Mouse (Mus musculus): ENCODE measurements at regions not wholly inside any gene's neighbourhood (a gene's known extent, or its start where the extent isn't known, plus 50 kb on each side); places are given as distances from the start of the nearest gene placed in this dataset.
A peak's percentile ranks its signal among the peaks of the same experiment; 100 is the strongest.

- no peak for DNase-seq
Observed at GRCm38 (mm10) chr12:25250881-25251280, 153.9 kb upstream of the Id2 start.

- peak; percentile 14 for DNase-seq
Observed at GRCm38 (mm10) chr12:25248681-25249366, 151.9 kb upstream of the Id2 start.

- no peak for DNase-seq
Observed at GRCm38 (mm10) chr12:25246566-25246965, 149.6 kb upstream of the Id2 start.

- DNase-seq: no peak
Observed at GRCm38 (mm10) chr12:25245661-25246060, 148.7 kb upstream of the Id2 start.

- DNase-seq: no peak
Observed at GRCm38 (mm10) chr12:25245251-25245650, 148.3 kb upstream of the Id2 start.

DNA sequence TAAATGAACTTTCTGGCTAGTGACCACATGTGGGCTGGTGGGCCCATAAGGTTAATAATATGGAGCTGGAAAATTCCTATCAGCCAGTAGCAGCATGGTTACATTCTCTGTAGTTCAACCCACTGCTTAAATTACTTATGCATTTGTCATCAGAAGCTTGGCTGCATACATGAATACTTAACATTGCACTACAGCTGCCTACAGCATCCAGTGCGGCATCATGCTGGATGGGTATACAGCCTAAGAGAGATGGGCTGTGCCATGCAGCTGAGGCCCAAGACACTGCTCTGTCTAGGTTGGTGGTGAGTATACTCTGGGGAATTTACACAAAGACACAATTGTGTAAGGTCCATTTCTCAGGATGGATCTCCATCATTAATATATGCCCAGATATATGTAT is 147.7 kb upstream of the Id2 start:
- peak; percentile 16 for DNase-seq

DNA sequence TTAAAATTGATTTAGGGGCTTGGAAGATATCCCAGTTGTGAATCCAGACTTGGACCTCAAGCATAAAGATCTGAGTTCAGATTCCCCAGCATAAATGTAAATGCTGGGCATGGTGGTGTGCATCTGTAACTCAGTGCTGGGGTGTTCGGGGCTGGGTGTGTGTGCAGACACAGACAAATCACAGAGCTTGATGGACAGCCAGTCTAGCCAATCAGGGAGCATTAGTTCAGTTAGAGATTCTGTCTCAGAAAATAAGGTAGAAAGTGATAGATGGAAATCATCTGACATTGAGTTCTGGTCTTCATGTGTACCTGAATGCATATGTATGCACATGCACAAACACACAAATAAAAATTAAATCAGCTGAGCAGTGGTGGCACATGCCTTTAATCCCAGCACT is 147.0 kb upstream of the Id2 start:
- DNase-seq: no peak

DNA sequence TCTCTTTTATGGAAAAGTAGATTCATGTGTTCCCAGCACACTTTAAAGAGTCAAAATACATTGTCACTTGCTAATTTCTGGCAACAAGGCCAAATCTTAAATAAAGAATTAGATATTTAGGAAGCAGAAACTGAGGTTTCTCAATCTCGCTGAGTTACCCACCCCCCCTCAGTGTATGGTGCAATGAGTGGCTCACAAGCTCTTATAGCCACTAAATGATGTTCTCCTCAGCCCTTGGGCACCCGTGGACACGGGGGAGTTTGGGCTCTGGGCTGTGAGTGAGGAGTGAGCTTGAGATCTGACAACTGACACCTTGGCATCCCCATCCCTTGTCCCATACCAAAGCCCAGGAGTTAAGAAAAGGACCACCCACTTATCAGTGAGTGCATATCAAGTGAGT is 145.4 kb upstream of the Id2 start:
- no peak for DNase-seq

GRCm38 (mm10) chr12:25241675-25242074 is 144.7 kb upstream of the Id2 start:
- DNase-seq: no peak

GRCm38 (mm10) chr12:25240796-25241195 is 143.9 kb upstream of the Id2 start:
- DNase-seq: peak; percentile 32

DNA sequence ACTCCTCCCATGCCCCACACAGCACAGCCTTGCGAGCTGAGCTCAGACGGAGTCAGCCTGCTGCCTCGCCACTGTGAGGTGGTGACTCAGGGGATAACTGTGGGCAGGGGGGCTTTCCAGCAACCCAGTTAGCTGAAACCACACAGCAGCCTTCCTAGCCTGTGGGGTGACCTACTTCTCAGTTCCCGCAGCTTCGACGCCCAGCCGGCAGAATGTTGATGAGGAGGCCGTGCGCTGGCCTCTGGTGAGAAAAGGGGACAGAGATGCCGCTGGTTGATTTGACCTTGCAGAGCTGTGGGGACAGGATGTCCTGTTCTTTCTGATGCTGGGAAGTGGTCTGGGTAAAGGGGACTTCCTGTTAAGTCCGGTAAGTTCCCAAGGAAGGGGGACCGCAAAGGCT is 143.2 kb upstream of the Id2 start:
- peak; percentile 43 for DNase-seq

DNA sequence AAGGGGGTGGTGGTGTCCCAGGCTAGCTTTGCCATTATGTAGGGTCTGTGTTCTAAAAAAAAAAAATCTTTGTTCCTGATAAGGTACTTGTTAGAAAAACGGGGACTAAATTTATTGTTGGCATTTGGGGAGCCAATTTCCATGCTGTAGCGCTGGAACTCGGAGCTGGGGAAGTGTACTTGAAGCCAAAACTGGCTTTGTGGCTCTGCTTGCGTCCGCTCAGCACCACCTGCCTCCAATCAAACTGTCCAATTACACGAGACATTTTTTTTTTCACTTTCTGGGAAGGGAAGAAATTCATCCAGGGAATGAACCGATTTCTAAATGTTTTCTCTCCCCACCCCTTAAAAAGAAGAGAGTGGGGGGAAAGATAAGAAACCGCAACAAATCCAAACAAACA is 138.1 kb upstream of the Id2 start:
- DNase-seq: no peak

- no peak for DNase-seq
Observed at GRCm38 (mm10) chr12:25234636-25235035, 137.7 kb upstream of the Id2 start.

DNA sequence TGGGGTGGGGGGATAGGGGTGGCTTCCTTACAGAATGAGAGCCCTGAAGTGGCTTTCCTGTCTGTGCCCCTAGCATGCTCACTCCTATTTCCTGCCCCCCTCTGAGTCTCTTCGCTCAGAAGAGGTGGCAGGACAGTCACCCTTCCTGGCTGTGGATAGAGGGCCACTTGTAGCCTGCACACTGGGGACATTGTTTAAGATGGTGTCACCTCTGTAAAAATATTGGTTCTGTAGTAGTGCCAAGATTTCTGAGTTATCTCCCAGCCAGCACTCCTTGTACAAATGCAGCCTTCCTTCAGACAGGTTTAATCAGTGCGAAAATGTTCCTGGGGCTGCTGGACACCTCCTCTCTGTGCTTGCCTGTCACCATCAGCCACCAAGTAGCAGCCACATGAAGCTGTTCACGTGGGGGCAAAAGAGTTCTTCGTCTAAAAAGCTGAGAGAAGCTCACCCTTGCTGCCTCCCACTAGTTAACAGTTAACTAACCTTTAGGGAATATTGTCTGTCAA is 136.1 kb upstream of the Id2 start:
- DNase-seq: no peak

- DNase-seq: no peak
Observed at GRCm38 (mm10) chr12:25232358-25233026, 135.6 kb upstream of the Id2 start.

DNA sequence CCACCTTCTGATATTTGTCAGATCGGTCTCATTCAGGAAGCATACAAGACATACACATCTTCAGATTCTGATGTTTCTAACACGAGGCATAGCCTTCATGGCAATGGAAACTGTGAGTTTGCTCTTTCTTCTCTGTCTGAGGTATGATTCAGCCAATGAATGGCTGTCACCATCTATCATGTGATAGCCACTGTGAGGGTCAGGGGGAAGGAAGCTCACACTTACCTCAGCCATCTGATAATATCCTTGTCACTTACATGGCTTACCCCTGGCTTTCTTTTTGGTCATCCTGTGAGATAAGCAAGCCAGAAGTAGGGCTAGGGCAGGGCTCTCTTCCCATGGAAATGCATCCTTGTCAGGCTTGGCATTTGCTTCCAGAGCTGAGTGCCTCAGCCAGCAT is 131.8 kb upstream of the Id2 start:
- DNase-seq: no peak

GRCm38 (mm10) chr12:25227736-25228135 is 130.8 kb upstream of the Id2 start:
- DNase-seq: no peak

DNA sequence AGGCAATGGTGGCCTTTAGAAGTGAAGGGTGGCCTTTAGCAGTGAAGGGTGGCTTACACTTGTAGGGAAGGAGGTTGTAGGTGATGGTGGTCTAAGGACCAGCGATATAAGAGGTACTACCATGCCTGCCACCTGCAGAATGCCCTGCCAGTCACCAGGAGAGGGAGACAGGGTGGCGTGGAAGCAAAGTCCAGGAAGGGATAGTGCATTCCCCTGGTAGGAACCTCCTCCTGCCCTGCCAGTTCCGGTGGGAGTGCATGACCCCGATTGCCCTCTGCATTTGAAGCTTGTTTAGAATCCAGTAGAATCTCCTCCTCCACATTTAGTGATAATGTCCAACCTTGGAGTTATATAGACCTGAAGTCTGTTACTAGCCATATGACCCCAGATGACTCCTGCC is 127.7 kb upstream of the Id2 start:
- no peak for DNase-seq

DNA sequence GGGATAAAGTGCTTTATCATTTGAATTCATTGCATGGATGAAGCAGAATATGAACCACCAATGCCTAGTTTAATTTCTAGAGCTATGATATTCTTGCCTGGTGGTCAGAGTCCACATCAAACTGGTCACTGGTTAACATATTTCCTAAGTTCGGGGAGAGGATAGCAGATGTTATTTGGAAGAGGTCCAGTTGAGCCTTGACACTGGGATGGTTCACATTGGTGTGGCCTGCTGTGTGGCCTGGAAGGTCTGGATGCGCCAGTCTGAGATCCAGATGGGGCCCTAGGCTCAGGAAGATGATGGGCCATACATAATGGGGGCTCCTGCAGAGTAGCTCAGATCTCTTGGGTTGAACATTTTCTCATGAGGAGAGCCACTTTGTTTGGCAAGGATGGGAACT is 127.3 kb upstream of the Id2 start:
- DNase-seq: no peak

DNA sequence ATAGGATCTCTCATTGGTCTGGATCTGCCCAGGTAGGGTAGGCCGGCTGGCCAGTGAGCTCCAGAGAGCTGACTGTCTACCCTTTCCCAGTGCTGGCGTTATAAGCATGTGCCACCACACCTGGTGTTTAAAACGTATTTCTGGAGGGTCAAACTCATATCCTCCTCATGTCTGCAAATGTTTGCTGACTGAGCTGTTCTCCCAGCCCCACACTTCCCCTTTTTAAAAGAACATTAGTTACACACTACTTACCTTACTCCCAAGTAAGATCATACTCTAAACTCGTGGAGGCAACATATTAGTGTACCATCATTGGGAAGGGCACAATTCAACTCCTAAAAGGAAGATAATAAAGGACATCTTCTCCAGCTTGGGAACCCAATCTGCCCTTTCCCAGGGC is 126.6 kb upstream of the Id2 start:
- DNase-seq: no peak

- no peak for DNase-seq
Observed at GRCm38 (mm10) chr12:25220780-25221106, 123.8 kb upstream of the Id2 start.

GRCm38 (mm10) chr12:25220096-25220779 is 123.3 kb upstream of the Id2 start:
- DNase-seq: no peak

GRCm38 (mm10) chr12:25219546-25219945 is 122.6 kb upstream of the Id2 start:
- DNase-seq: no peak

DNA sequence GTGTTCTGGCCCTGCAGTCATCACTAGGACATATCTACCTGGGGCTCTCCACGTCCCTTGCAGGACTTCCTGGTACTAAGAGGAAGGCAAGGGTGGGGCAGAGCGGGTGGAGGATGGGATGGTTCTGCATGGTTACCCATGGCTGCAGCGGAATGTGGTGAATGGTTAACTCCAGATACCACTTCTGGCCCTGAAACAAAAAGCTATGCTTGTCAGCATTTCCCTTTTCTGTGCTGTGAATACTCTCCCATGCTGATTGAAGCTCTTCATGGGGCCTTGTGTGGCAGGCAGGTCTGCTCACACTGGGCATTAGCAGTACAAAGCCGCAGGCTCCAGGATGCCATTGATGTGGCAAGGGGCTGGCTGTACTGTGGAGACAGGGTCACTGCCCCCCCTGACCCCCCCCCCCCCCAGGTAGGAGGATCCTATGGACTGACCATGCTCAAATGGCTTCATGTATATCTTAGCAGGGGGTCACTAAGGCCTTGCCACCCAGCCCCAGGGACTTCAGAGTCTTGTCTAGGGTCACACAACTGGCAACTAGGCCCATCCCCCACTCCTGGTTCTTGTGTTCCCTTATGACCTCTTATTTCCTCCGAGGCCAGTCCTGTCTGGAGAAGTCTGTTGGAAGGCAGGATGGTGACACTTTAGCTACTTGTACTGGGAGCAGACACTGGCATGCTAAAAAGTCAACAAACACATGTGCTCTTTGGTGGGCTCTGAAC is 120.0 kb upstream of the Id2 start:
- no peak for DNase-seq
